Mouse (Mus musculus): ENCODE results near the gene Prl. TPM values are rescaled to one million over a fixed set of nuclear protein-coding genes. Genes with fewer than 3 reads are reported as not detected.
"Not testable (repeated sequence)": the region's sequence is repeated elsewhere in the genome, so short reads cannot be mapped to it uniquely, and the experiment has no call there.

Prl gene
- not detected in 2 replicates for polyA plus RNA-seq (2012; rRNA removed)

DNA sequence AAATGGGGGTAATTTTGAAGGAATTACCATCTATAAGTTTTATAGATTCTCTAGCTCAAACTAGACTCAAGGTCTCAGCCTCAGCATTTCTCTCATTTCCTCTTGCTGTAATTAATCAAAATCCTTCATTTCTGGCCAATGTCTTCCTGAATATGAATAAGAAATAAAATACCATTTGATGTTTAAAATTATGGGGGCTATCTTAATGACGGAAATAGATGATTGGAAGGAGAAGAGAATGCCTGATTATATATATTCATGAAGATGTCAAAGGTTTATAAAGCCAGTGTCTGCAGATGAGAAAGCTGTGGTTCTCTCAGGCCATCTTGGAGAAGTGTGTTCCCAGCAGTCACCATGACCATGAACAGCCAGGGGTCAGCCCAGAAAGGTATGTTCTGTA is at the start of gene Prl:
Gene Prl, plus strand, starts transcription at position 301 of the 400 bp plus-strand sequence.
- DNase-seq (ENCODE audit: low spot score), result no peak

- no peak for DNase-seq (ENCODE audit: low spot score)
Measured at GRCm38 (mm10) chr13:27026614-27027013, 30.8 kb upstream of the Prl start.

DNA sequence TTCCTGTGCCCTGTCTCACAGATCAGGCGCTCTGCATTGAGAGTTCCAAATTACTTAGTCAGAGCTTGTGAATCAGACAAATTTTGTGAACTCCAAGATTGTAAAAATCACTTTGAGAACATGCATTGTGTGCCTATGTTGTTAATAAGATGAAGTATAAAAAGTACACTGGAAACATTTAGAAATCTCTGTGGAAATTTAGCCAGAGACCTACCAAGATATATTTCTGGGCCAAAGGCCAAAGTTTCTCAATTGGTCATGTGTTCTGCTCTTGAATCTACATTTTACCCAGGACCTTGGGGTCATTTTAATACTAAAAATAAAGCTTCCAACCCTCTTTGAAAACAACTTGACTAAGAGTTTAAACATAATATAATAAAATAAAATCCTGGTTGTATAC is 30.0 kb upstream of the Prl start:
- no peak for DNase-seq (ENCODE audit: low spot score)

DNA sequence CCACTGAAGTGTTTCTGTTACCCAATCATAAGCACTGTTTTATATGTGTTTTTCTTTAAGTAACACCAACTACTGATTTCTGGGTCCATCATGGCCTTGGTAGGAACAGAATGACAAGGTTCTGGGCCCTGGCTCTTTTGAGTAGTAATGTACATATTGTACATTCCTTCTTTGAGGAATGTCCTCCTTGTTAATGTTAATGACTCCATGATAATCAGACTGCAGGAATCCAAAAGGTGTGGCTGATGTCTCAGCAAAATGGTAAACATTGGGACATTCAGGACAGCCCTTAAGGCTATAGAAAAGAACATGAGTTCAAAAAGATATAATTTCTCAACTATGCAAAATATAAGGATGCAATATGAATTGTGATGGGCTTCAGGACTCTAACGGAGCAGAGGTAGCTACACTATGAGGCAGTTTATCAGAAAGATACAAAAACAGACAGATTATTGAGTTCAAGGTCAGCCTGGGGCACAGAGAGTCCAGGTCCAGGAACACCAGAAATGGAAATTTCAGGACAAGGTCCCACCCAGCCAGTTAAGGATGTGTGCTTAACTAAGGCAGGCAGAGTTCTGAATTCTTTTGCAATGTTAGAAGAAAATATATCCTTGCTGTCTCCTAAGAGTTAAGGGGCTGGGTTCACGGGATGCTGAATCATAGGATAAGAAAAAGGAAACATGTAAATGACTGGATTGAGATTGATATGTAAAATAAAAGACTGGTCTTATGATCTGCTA is 28.7 kb upstream of the Prl start:
- DNase-seq (ENCODE audit: low spot score), result no peak

DNA sequence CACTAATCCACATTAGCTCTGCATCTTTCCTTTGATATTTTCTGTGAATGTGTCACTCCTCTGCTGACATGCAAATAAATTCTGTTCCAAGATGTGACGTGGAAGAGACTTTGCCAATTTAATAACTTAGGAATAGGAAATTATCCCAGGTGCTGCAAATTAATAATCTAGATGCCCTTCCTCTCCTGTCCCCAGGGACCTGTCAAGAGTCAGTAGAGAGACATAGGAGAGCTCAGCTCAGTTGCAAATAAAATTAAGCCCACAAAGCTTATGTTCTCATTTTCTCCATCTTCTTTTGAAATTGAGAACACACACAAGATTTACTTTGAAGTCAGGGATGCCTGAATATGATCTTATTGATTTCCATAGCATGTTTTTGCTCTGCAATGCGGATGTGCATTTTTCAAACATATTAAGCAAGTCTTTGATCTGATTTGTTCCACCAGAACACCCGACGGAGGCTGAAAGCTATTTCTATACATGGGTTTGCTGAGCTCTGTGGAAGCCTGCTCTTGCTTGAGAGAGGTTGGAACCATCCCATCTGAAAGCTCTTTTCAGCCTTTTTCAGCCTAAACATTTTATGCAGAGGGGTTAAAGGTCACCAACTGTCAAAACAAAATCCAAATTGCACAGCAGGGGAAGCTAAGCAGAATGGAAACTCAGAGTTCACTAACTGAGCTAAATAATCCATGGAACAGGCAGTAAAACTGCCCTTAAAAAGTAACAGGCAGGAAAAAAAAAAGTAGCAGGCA is 26.1 kb upstream of the Prl start:
- DNase-seq (ENCODE audit: low spot score), result no peak

- no peak for DNase-seq (ENCODE audit: low spot score)
Measured at GRCm38 (mm10) chr13:27031853-27032240, 25.5 kb upstream of the Prl start.

- no peak for DNase-seq (ENCODE audit: low spot score)
Measured at GRCm38 (mm10) chr13:27032998-27033397, 24.4 kb upstream of the Prl start.

- DNase-seq (ENCODE audit: low spot score), result no peak
Measured at GRCm38 (mm10) chr13:27042185-27042584, 15.2 kb upstream of the Prl start.

- no peak for DNase-seq (ENCODE audit: low spot score)
Measured at GRCm38 (mm10) chr13:27043326-27043725, 14.0 kb upstream of the Prl start.

DNA sequence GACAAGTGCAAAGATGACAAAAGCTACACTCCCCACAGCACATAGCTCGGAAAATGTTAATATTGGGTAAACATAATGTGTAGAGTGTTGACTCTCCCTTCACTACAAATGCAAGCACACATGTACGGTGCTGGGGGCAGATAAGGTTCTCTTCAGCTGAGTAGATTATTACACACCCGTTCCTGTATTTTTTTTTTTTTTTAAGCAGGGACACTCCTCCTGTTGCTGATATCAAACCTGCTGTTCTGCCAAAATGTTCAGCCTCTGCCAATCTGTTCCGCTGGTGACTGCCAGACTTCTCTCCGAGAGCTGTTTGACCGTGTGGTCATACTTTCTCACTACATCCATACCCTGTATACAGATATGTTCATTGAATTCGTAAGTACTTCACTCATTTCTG is 1.8 kb downstream of the Prl start:
- DNase-seq (ENCODE audit: low spot score), result no peak

GRCm38 (mm10) chr13:27093890-27094289 is 36.5 kb downstream of the Prl start, which contains the start of gene Prl3d1:
Gene Prl3d1 (plus strand): TSS chr13:27094190.
- not testable (repeated sequence) for DNase-seq (ENCODE audit: low spot score)

Other genes with a start within 250 kb of the Prl start
- gene Prl3d1, start 36.6 kb downstream of the Prl start, polyA plus RNA-seq (2012; rRNA removed), result not detected in 2 replicates
- gene Prl3d2, start 64.1 kb downstream of the Prl start, polyA plus RNA-seq (2012; rRNA removed), result not detected in 2 replicates
- not detected in 2 replicates for gene Prl3d3, start 99.2 kb downstream of the Prl start, polyA plus RNA-seq (2012; rRNA removed)
- not detected in 2 replicates for gene Prl3c1, start 139.1 kb downstream of the Prl start, polyA plus RNA-seq (2012; rRNA removed)
- gene Prl3b1, start 184.3 kb downstream of the Prl start, polyA plus RNA-seq (2012; rRNA removed), result 0.22 TPM in 1 of 2 replicates, not detected in the other
- gene Prl3a1, start 201.9 kb downstream of the Prl start, polyA plus RNA-seq (2012; rRNA removed), result not detected in 2 replicates